Mouse (Mus musculus): ENCODE data around the gene Filip1.

DNA sequence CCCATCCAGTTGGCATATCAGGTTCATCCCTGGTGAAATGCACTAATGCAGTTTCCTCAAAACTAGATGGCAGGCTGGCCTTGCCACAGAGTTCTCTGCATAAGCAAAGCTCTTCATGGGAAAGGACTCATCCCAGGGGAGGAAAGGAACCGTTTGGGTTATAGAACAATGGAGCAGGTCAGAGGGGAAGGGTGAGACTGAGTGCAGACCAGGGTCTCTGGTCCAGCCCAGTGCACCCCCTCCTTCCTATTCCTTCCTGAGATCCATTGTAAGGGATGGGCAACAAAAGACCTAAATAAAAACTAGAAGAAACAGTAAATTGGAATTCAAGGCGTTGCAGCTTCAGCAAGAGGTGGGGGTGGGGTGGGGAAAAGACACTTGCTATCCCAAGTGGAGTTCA is 140.1 kb downstream of the Filip1 start:
- TF ChIP-seq CTCF (IDR thresholded peaks at IDR 0.05 in 2 of 3, conservative IDR thresholded peaks at IDR 0.05 in 1 of 3; ENCODE audit: control insufficient read depth in 1 of 3, insufficient read depth in 1 of 3, low read depth in 2 of 3, low read length in 3 of 3, poor library complexity in 1 of 3, severe bottlenecking in 1 of 3) (no peak), GABPA (IDR thresholded peaks at IDR 0.05; ENCODE audit: low read depth, low read length) (no peak), POLR2A (IDR thresholded peaks at IDR 0.05; ENCODE audit: control insufficient read depth in 1 of 2, insufficient read depth in 1 of 2, low read depth in 1 of 2, low read length in 2 of 2, poor library complexity in 1 of 2) (no peak), POLR2AphosphoS2 (IDR thresholded peaks at IDR 0.05; ENCODE audit: low read length) (no peak), EP300 (IDR thresholded peaks at IDR 0.05; ENCODE audit: low read depth in 1 of 2, low read length in 2 of 2) (no peak), MAX (IDR thresholded peaks at IDR 0.05; ENCODE audit: low read length) (no peak), ZNF384 (IDR thresholded peaks at IDR 0.05; ENCODE audit: low read depth, low read length) (no peak), SIN3A (IDR thresholded peaks at IDR 0.05; ENCODE audit: low read length) (no peak), ZKSCAN1 (IDR thresholded peaks at IDR 0.05; ENCODE audit: low read depth, low read length) (no peak), HCFC1 (IDR thresholded peaks at IDR 0.05; ENCODE audit: low read depth, low read length) (no peak)

Measured in MEL (cell line).